Mouse (Mus musculus): ENCODE data around the gene Gpx7. TPM values are rescaled to one million over a fixed set of nuclear protein-coding genes. Genes with fewer than 3 reads are reported as not detected.
A peak's percentile ranks its signal among the peaks of the same experiment; 100 is the strongest.

Gpx7 gene
- 1 to 10 TPM; 6.3 TPM for total RNA-seq (2021)
- long read RNA-seq, experiment 1, transcript Gpx7-201 (3 exons, 1,289 nt), result major isoform, 9 of 10 reads
- long read RNA-seq, experiment 1, partial matches to known transcripts, result 0 of 10 reads
- long read RNA-seq, experiment 1, other reads (novel, unspliced or antisense), result 1 of 10 reads
- long read RNA-seq, experiment 2, partial matches to known transcripts, result 0 of 6 reads
- long read RNA-seq, experiment 2, other reads (novel, unspliced or antisense), result 1 of 6 reads

DNA sequence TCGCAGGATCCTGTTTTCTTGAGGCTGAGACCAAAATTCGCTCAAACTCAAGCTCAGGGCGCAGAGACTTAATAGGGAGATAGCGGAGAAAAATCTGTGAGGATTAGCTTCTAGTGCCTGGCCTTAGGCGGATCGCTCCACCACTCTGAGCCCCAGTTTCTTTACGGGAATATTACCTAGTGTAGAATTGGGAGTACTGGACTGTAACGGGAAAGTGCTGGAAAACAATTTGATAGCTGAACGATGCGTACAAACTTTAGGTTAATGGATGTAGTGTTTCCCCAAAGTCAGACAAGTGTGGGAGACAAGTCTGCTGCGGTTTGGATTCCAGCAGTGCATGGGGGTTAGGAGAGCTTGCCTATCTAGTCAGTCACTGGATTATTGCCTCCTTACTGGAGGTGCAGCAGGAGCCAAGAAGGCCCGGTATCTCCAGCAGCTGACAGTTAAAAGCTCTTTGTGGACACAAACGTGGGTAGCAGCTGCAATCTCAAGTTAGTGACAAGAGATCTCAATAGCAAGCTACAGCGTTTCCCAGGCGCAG is at the start of gene Gpx7:
Gene Gpx7, minus strand, starts transcription at position 101 of the 541 bp plus-strand sequence.
- DNase-seq, result peak; percentile 29
- TF ChIP-seq CTCF (IDR thresholded peaks at IDR 0.05), result no peak
- peak within 1 kb of the TSS; percentile 93 for H3K27ac ChIP-seq
- H3K4me3 ChIP-seq, result peak within 1 kb of the TSS; percentile 70
- intact Hi-C loops (cut with DNase I), result loop anchor here (2.0 to 5.0 kb wide), 2 partner anchors 52 to 65 kb away; partner anchors contain the start of gene Tut4

DNA sequence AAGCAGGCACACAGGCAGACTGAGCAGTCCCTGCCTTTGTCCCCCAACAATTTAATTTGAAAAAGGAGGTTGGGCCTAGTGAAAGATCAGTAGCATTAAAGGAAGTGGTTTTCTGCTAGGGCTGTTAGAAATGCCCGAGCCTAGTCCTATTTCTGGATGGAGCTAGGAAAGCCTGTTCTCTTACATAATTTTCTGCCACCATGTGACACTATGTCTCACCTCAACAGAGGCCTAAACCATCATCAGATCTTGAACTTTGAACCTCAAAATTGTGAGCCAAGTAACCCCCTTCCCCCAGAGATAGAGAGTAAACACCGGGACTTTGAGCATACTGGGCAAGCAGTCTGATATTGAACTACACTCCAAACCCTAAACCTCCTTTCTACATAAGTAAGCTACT is 49.3 kb upstream of the Gpx7 start:
- Histone ChIP-seq H3K27ac (no peak overlapping the region), H3K4me3 (no peak overlapping the region)
- intact Hi-C loops (cut with DNase I), result no loop called here
- TF ChIP-seq CTCF (IDR thresholded peaks at IDR 0.05), result no peak
- DNase-seq, result no peak

DNA sequence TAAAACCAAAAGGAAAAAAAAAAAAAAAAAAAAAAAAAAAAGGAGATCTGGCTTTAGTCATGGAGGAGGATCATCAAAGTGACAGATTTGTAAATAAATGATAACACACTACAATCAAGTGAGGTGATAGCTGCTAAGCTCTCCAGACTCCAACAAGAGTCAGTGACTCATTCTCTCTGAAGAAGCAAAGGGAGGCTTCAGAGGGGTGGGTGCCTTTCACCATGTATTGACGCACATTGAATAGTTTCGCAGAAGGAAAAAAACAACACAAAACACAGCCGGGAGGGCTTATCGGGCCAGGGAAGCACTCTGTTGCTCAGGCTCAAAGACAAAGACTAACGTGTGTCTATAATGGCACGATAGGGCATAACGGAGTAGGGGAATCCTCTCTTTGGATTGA is 41.3 kb upstream of the Gpx7 start:
- no peak for DNase-seq
- Histone ChIP-seq H3K27ac (no peak overlapping the region), H3K4me3 (no peak overlapping the region)
- intact Hi-C loops (cut with DNase I), result no loop called here
- no peak for TF ChIP-seq CTCF (IDR thresholded peaks at IDR 0.05)

DNA sequence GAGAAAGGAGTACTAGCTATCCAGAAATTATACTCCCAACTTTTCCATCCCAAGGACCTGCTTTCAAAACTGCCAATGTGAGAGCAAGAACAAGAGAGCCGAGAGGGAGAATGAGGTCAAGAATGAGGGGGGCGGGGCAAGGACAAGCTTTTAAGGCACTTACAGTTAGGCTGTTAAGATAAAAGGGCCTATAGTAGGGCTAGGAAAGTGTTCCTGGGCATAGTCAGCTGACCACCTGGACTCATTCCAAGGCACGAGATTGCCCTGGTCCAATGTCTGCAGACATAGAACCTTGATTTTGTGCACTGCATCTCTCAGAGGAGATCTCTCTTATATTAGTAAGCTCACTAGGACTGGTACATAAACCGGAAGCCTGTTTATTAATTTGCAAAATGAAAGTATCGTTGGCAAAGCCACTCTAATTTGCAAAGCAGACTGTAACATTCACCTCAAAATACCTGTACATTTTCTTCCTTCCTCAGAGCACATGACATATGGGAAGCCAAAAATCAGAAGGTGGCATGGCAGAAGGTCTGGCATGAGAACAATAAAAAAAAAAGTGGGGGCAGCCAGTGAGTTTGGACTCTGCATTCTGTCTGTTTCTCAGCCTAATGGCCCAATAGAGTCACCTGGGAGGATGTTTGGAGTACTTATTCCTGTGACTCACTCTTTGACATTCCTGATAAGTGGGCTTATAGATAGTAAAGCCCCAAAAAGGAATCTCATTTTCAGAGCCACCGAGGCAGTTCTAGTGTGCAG is 31.5 kb upstream of the Gpx7 start:
- TF ChIP-seq CTCF (IDR thresholded peaks at IDR 0.05), result no peak
- Histone ChIP-seq H3K27ac (no peak overlapping the region), H3K4me3 (no peak overlapping the region)
- intact Hi-C loops (cut with DNase I), result no loop called here
- no peak for DNase-seq

DNA sequence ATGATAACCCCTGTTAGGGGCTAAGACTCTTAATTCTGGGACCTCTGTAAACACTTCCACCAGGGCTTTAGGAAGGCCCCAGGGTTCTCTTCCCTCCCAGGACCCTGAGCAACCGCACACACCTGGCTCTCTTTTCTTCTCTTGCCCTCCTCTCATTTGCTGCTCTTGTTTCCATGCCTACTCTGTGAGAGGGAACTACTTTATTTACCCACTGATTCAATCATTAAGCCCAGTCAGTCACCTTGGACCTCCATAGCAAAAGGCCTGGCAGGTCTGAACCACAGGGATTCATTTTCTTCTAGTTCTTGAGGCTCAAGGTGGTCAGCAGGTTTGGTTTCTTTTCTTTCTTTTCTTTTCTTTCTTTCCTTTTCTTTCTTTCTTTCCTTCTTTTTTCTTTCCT is 29.5 kb upstream of the Gpx7 start:
- H3K4me3 ChIP-seq, result no peak overlapping the region
- DNase-seq, result no peak
- no peak overlapping the region for H3K27ac ChIP-seq
- TF ChIP-seq CTCF (IDR thresholded peaks at IDR 0.05), result no peak
- intact Hi-C loops (cut with DNase I), result no loop called here

DNA sequence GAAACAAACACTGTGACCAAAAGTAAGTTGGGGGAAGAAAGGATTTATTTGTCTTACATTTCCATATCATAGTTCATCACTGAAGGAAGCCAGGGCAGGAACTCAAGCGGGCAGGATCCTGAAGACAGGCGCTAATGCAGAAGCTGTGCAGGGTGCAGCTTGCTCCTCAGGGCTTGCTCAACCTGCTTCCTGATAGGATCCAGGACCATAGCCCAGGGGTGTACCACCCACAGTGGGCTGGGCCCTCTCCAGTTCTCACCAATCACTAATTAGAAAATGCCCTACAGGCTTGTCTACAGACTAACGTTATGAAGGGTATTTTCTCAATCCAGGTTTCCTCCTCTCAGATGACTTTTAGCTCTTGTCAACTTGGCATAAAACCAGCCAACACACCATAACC is 28.9 kb upstream of the Gpx7 start:
- DNase-seq, result no peak
- H3K27ac ChIP-seq, result no peak overlapping the region
- H3K4me3 ChIP-seq, result no peak overlapping the region
- intact Hi-C loops (cut with DNase I), result no loop called here
- no peak for TF ChIP-seq CTCF (IDR thresholded peaks at IDR 0.05)

DNA sequence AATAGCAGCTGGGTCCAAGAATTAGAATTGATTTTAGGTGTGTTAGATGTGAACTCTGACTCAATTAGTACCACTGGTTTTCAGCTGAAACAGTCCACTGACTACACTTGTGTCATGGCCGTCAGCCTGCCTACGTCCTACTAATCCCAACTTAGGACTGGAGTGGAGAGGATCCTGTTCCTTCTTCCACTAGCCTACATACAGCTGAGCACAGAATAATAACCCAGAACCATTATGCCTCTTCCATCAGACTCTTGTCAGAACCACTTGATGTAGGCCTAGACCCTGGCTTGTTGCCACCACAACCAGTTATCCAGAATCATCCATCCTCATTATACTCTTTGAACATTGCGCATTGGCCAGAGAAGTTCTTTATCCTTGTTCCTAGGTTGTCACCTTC is 28.0 kb upstream of the Gpx7 start:
- DNase-seq, result no peak
- Histone ChIP-seq H3K4me3 (no peak overlapping the region), H3K27ac (no peak overlapping the region)
- no peak for TF ChIP-seq CTCF (IDR thresholded peaks at IDR 0.05)
- intact Hi-C loops (cut with DNase I), result no loop called here

DNA sequence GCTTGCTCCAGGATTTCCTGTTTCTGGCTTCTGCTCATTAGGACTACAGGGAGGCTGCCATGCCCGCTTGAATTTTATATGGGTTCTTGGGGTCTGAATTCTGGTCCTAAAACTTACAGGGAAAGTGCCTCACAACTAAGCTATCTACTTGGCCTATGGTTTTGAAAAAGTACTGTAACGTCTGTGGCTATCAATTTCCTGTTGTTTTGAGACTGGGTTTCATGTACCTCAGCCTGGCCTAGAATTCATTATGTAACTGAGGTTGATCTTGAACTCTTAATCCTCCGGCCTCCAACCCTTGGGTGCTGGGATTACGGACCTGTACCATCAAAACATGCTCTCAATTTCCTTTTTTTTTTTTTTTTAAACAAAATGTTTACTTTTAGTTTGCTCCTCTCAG is 27.5 kb upstream of the Gpx7 start:
- Histone ChIP-seq H3K27ac (no peak overlapping the region), H3K4me3 (no peak overlapping the region)
- no peak for TF ChIP-seq CTCF (IDR thresholded peaks at IDR 0.05)
- no peak for DNase-seq
- intact Hi-C loops (cut with DNase I), result no loop called here

DNA sequence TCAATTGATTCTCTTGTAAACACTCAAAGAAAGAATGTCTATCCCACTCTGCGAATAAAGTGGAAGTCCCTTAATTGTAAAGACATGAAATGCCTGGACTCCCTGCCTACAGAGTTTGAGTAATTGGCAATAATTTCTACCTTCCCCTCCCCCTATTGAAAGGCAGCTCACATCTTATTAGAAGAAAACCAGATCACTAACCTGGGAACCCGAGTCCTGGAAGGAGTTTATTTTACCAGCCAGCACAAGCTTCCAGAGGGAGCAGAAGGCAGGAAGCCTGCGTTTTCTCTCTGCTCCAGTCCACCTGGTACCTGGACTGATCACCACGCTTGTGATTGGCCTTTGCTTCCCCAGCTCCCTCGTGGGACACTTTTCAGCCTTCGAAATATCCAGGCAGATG is 26.6 kb upstream of the Gpx7 start:
- DNase-seq, result no peak
- H3K27ac ChIP-seq, result no peak overlapping the region
- H3K4me3 ChIP-seq, result no peak overlapping the region
- no peak for TF ChIP-seq CTCF (IDR thresholded peaks at IDR 0.05)
- intact Hi-C loops (cut with DNase I), result no loop called here

DNA sequence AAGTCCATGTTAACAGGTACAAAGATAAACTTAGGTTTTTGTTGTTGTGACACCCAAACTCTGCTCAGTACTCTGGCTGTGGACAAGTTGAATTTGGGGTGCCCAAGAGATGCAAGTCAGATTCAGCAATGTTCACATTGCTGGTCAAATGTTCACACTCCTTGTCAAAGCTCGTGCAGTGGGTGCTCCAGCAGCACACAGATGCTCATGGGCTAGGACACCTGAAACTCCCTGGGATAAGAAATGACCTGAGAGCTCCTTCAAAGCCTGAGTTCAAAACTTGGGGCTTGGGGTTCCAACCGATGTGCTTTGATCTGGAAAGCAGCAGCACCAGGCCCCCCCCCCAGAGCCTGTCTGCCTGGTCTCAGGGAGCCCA is 24.8 kb upstream of the Gpx7 start:
- Histone ChIP-seq H3K27ac (no peak overlapping the region), H3K4me3 (no peak overlapping the region)
- no peak for TF ChIP-seq CTCF (IDR thresholded peaks at IDR 0.05)
- intact Hi-C loops (cut with DNase I), result no loop called here
- no peak for DNase-seq

DNA sequence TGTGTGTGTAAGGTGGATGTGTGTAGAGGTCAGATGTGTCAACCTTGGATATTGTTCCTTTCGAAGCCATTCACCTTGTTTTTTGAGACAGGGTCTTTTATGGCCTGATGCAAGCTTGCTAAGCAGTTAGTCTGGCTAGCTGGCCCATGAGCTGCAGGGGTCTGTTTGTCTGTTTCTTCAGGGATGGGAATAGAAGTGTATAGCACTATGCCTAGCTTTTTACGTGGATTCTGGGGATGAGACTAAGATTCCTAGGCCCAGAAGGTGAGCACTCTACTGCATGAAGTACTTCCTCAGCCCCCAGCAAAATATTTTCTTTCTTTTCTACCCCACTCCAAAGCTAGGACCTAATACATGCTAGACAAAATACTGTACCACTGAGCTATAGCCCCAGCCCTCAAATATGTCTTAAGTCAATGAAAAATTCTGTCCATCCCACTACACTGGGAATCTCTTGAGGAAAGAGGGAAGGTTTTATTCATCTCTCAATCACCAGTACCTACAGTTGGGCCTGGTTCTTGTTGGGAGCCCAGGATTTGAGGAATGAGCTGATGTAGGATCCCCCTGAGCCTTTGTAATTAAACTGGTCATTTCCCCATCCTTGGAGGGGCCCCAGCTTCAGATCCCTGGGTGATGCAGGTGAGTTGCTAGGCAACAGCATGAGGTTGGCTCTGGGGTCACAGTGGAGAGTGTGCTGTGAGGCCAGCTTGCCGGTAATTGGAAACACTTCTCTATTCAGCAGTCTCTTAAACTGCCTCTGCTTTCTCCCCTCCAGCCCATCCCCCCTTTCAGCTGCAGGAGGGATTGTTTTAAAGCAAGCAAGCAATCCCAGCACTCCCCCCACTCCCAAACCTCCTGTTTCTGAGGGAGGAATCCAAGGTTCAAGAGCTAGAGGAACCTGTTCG is 24.1 kb upstream of the Gpx7 start:
- no peak overlapping the region for H3K27ac ChIP-seq
- H3K4me3 ChIP-seq, result no peak overlapping the region
- no peak for TF ChIP-seq CTCF (IDR thresholded peaks at IDR 0.05)
- DNase-seq, result no peak
- intact Hi-C loops (cut with DNase I), result no loop called here

DNA sequence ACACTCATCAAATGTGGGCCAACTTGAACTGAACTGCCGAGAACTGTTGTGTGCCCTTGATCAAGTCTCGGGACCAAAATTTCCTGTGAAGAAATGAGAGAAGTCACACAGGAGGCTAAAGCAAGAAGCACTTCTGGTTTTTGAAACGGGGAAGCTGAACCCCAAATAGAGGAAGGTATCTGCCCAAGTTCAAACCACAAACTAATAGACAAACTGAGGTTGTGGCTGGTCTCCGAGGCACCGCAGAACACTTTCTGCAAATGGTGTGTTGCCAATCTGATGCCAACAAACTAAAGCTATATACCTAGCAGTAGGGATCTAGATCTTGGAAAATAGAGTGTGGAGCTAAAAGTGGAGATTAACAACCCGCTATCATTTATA is 21.6 kb upstream of the Gpx7 start:
- Histone ChIP-seq H3K4me3 (no peak overlapping the region), H3K27ac (no peak overlapping the region)
- TF ChIP-seq CTCF (IDR thresholded peaks at IDR 0.05), result no peak
- intact Hi-C loops (cut with DNase I), result no loop called here
- no peak for DNase-seq

All from gastrocnemius, adult 2 months (tissue).